In the genomic region with DNA sequence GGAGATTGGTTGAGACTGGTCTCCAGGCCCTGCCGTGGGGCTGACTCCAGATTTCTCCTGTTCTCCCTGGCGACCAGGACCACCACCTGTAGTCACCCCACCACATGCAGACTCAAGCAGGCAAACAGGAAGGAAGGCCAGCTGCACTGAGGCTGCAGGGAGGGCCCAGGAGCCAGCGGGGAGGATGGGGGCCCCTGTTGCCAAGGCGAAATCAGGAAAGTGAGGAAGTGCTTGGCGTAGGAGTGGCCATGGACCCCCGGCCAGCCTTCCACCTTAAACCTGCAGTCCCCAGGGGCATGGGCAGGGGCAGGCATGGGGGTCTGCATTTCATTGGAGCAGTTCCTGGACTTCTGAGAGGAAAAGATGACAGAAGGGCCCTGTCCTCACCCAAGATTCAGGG, we compare ENCODE assay signal across 29 mouse cellular contexts. TPM values are rescaled to one million over a fixed set of nuclear protein-coding genes. Genes with fewer than 3 reads are reported as not detected.
DNase-seq lines count a peak whose midpoint lies in the region; ATAC-seq and TF ChIP-seq lines count a peak whose summit lies in the region.
"Had no signal": no experiment of that assay in that cellular context is flagged by ENCODE, and none has a peak within 500 bp of the region (broad histone marks: within the 10 kb centered on the region; RNA-seq: fewer than 3 reads in every experiment).

No protein-coding gene starts in this region.

- H3K9me3 ChIP-seq in forebrain, embryonic 11.5 days (ENCODE audit: control insufficient read depth, low read length) = no peaks in the 10 kb centered on the region
- no peaks in the 10 kb centered on the region for H3K9me3 ChIP-seq in forebrain, embryonic 16.5 days (ENCODE audit: control insufficient read depth, low read length)
- H3K9me3 ChIP-seq in kidney, embryonic 15.5 days (replicated peaks) = no peaks in the 10 kb centered on the region
- H3K9me3 ChIP-seq: embryonic facial prominence, embryonic 12.5 days; forebrain, embryonic 12.5 days; hindbrain, embryonic 15.5 days; intestine, embryonic 15.5 days; limb, embryonic 10.5 days; lung, embryonic 15.5 days; neural tube, embryonic 12.5 days had no signal

- no peak overlapping the region for H3K9ac ChIP-seq in forebrain, embryonic 11.5 days (ENCODE audit: low read length)
- no peak overlapping the region for H3K9ac ChIP-seq in forebrain, embryonic 16.5 days (replicated peaks; ENCODE audit: low read depth, low read length)
- no peak overlapping the region for H3K9ac ChIP-seq in kidney, embryonic 15.5 days
- H3K9ac ChIP-seq: embryonic facial prominence, embryonic 12.5 days; forebrain, embryonic 12.5 days; hindbrain, embryonic 15.5 days; intestine, embryonic 15.5 days; lung, embryonic 15.5 days; neural tube, embryonic 12.5 days had no signal

- peaks cover 19% of the 10 kb centered on the region for H3K36me3 ChIP-seq in forebrain, embryonic 11.5 days (ENCODE audit: control insufficient read depth, insufficient read depth, low read length)
- peaks cover 44% of the 10 kb centered on the region for H3K36me3 ChIP-seq in forebrain, embryonic 16.5 days (ENCODE audit: control insufficient read depth, insufficient read depth)
- H3K36me3 ChIP-seq in thymus, adult 2 months (ENCODE audit: control insufficient read depth, insufficient read depth, low read length) = peaks cover 34% of the 10 kb centered on the region
- H3K36me3 ChIP-seq in kidney, embryonic 15.5 days = peaks cover 72% of the 10 kb centered on the region

- H3K27ac ChIP-seq in forebrain, embryonic 11.5 days (ENCODE audit: low read depth, low read length) = no peak overlapping the region
- no peak overlapping the region for H3K27ac ChIP-seq in forebrain, embryonic 16.5 days (ENCODE audit: low read length)
- H3K27ac ChIP-seq in layer of hippocampus, adult 2 months = peak overlapping the region; percentile 89
- no peak overlapping the region for H3K27ac ChIP-seq in thymus, adult 2 months (ENCODE audit: control insufficient read depth, insufficient read depth, low read length)
- H3K27ac ChIP-seq in kidney, embryonic 15.5 days = no peak overlapping the region
- H3K27ac ChIP-seq: forebrain, embryonic 12.5 days; hindbrain, embryonic 15.5 days; intestine, embryonic 15.5 days; limb, embryonic 10.5 days; lung, embryonic 15.5 days; neural tube, embryonic 12.5 days had no signal

- peak; percentile 56 for DNase-seq in forebrain, embryonic 11.5 days (ENCODE audit: low spot score)
- no peak for DNase-seq in layer of hippocampus, adult 2 months (ENCODE audit: low spot score in 2 of 2)
- no peak for DNase-seq in layer of hippocampus, adult 18-20 months (ENCODE audit: low spot score in 2 of 2)
- DNase-seq in thymus, adult 2 months = peak; percentile 17
- DNase-seq in thymus, adult 18-20 months = no peak
- DNase-seq: adrenal gland, adult 8-10 months; heart, postnatal 10 days; kidney, adult 8-10 months; kidney, postnatal 36 days; lung, postnatal 4 days; midbrain, embryonic 14.5 days had no signal

- no peak overlapping the region for H3K4me3 ChIP-seq in forebrain, embryonic 11.5 days (ENCODE audit: low read depth, low read length)
- H3K4me3 ChIP-seq in forebrain, embryonic 16.5 days (replicated peaks; ENCODE audit: low read length) = no peak overlapping the region
- no peak overlapping the region for H3K4me3 ChIP-seq in layer of hippocampus, adult 2 months
- no peak overlapping the region for H3K4me3 ChIP-seq in thymus, adult 2 months (ENCODE audit: control insufficient read depth, insufficient read depth, low read length)
- no peak overlapping the region for H3K4me3 ChIP-seq in kidney, embryonic 15.5 days (replicated peaks)
- H3K4me3 ChIP-seq: embryonic facial prominence, embryonic 12.5 days; forebrain, embryonic 12.5 days; hindbrain, embryonic 15.5 days; intestine, embryonic 15.5 days; limb, embryonic 10.5 days; lung, embryonic 15.5 days; neural tube, embryonic 12.5 days had no signal

- no peak for ATAC-seq in forebrain, embryonic 11.5 days (replicated peaks; ENCODE audit: low FRiP score)
- ATAC-seq in forebrain, embryonic 16.5 days = no peak
- ATAC-seq in kidney, embryonic 15.5 days (replicated peaks; ENCODE audit: low FRiP score) = no peak
- ATAC-seq: activated CD4-positive, CD25-positive, alpha-beta regulatory T cell, adult 4 months; intestine, embryonic 15.5 days had no signal

- no peaks in the 10 kb centered on the region; the same call in 1 of the 2 replicates for H3K4me1 ChIP-seq in forebrain, embryonic 11.5 days (replicated peaks; ENCODE audit: control insufficient read depth, insufficient read depth, low read length)
- H3K4me1 ChIP-seq in forebrain, embryonic 16.5 days (replicated peaks; ENCODE audit: control insufficient read depth, insufficient read depth, low read length) = no peaks in the 10 kb centered on the region
- peaks cover 24% of the 10 kb centered on the region for H3K4me1 ChIP-seq in thymus, adult 2 months (replicated peaks; ENCODE audit: control insufficient read depth, insufficient read depth, low read length)
- peaks cover 25% of the 10 kb centered on the region for H3K4me1 ChIP-seq in kidney, embryonic 15.5 days
- H3K4me1 ChIP-seq: embryonic facial prominence, embryonic 12.5 days; hindbrain, embryonic 15.5 days had no signal

- 85% methylated on average over 6 of the region's 6 CpGs for WGBS in forebrain, embryonic 11.5 days
- WGBS in forebrain, embryonic 16.5 days = 78% methylated on average over 6 of the region's 6 CpGs
- WGBS in thymus, adult 2 months = 22% methylated on average over 6 of the region's 6 CpGs
- 62% methylated on average over 6 of the region's 6 CpGs for WGBS in kidney, embryonic 15.5 days

- H3K4me2 ChIP-seq in forebrain, embryonic 11.5 days (ENCODE audit: low read depth, low read length, severe bottlenecking) = no peak overlapping the region
- no peak overlapping the region for H3K4me2 ChIP-seq in forebrain, embryonic 16.5 days (ENCODE audit: low read length)
- no peak overlapping the region for H3K4me2 ChIP-seq in kidney, embryonic 15.5 days
- H3K4me2 ChIP-seq: embryonic facial prominence, embryonic 12.5 days; forebrain, embryonic 12.5 days; heart, embryonic 11.5 days; hindbrain, embryonic 15.5 days; intestine, embryonic 15.5 days; lung, embryonic 15.5 days; neural tube, embryonic 12.5 days had no signal

- no peak for TF ChIP-seq POLR2A in thymus, adult 2 months (IDR thresholded peaks at IDR 0.05; ENCODE audit: control insufficient read depth, extremely low read depth, insufficient read depth, low read length, poor library complexity)

- H3K27me3 ChIP-seq in forebrain, embryonic 11.5 days (ENCODE audit: control insufficient read depth, insufficient read depth, low read length) = peaks cover 13% of the 10 kb centered on the region
- no peaks in the 10 kb centered on the region; the same call in 1 of the 2 replicates for H3K27me3 ChIP-seq in forebrain, embryonic 16.5 days (replicated peaks; ENCODE audit: control insufficient read depth, insufficient read depth, low read length)
- H3K27me3 ChIP-seq in thymus, adult 2 months (ENCODE audit: control insufficient read depth, insufficient read depth, low read length) = no peaks in the 10 kb centered on the region
- peaks cover 17% of the 10 kb centered on the region for H3K27me3 ChIP-seq in kidney, embryonic 15.5 days

- no peak for TF ChIP-seq CTCF in layer of hippocampus, adult 2 months (conservative IDR thresholded peaks at IDR 0.05)
- no peak for TF ChIP-seq CTCF in thymus, adult 2 months (IDR thresholded peaks at IDR 0.05; ENCODE audit: borderline replicate concordance, control insufficient read depth, extremely low read depth, insufficient read depth, low read length, poor library complexity)

RNA-seq across cellular contexts. Expression of gene Paqr6, which starts 3.3 kb away (rescaled TPM):
- 1.1 and 1.2 TPM in 2 replicates for polyA plus RNA-seq in forebrain, embryonic 11.5 days (2014; fragmentation: Nextera tagmentation; extraction: Ambion mirVana)
- polyA plus RNA-seq in forebrain, embryonic 16.5 days (2015; fragmentation: Nextera tagmentation; extraction: Ambion mirVana) = 1.1 and 2.3 TPM in 2 replicates
- total RNA-seq in layer of hippocampus, adult 2 months (2021) = 10 to 100 TPM; 14.8 to 16.5 TPM
- total RNA-seq in layer of hippocampus, adult 18-20 months (2021) = 10 to 100 TPM; 14.0 to 16.6 TPM
- 1.2 and 2.0 TPM in 2 replicates for polyA plus RNA-seq in thymus, adult 2 months (2012; rRNA removed)
- polyA plus RNA-seq in kidney, embryonic 15.5 days (2015; fragmentation: Nextera tagmentation; extraction: Ambion mirVana) = 11.9 and 14.5 TPM in 2 replicates
- total RNA-seq: liver, adult 2 months; megakaryocyte-erythroid progenitor cell, adult 5-6 weeks had no signal
- polyA plus RNA-seq: activated CD4-positive, CD25-positive, alpha-beta regulatory T cell, adult 4 months had no signal

RNA-seq across cellular contexts. Expression of gene Bglap3, which starts 11.4 kb away (rescaled TPM):
- polyA plus RNA-seq in forebrain, embryonic 11.5 days (2014; fragmentation: Nextera tagmentation; extraction: Ambion mirVana) = not detected in 2 replicates
- polyA plus RNA-seq in forebrain, embryonic 16.5 days (2015; fragmentation: Nextera tagmentation; extraction: Ambion mirVana) = not detected in 2 replicates
- under 1 TPM in 1 of 2 experiments, not detected in 1; 0.36 TPM for total RNA-seq in layer of hippocampus, adult 2 months (2021)
- total RNA-seq in layer of hippocampus, adult 18-20 months (2021) = under 1 TPM; 0.23 to 0.97 TPM
- polyA plus RNA-seq in thymus, adult 2 months (2012; rRNA removed) = 1.2 and 2.6 TPM in 2 replicates
- 0.39 and 0.48 TPM in 2 replicates for polyA plus RNA-seq in kidney, embryonic 15.5 days (2015; fragmentation: Nextera tagmentation; extraction: Ambion mirVana)
- total RNA-seq: gastrocnemius, adult 18-20 months; heart, postnatal 10 days; megakaryocyte-erythroid progenitor cell, adult 5-6 weeks had no signal
- polyA plus RNA-seq: activated CD4-positive, CD25-positive, alpha-beta regulatory T cell, adult 4 months; heart, embryonic 11.5 days; hindbrain, embryonic 15.5 days; lung, embryonic 15.5 days; midbrain, embryonic 14.5 days; neural tube, embryonic 12.5 days; testis, adult 2 months had no signal

RNA-seq across cellular contexts. Expression of gene Bglap2, which starts 17.4 kb away (rescaled TPM):
- not detected in 2 replicates for polyA plus RNA-seq in forebrain, embryonic 11.5 days (2014; fragmentation: Nextera tagmentation; extraction: Ambion mirVana)
- 2.2 TPM in 1 of 2 replicates, not detected in the other for polyA plus RNA-seq in forebrain, embryonic 16.5 days (2015; fragmentation: Nextera tagmentation; extraction: Ambion mirVana)
- not detected for total RNA-seq in layer of hippocampus, adult 2 months (2021)
- not detected for total RNA-seq in layer of hippocampus, adult 18-20 months (2021)
- polyA plus RNA-seq in thymus, adult 2 months (2012; rRNA removed) = 2.2 and 3.8 TPM in 2 replicates
- 3.4 TPM in 1 of 2 replicates, not detected in the other for polyA plus RNA-seq in kidney, embryonic 15.5 days (2015; fragmentation: Nextera tagmentation; extraction: Ambion mirVana)
- total RNA-seq: gastrocnemius, adult 18-20 months; heart, postnatal 10 days; layer of hippocampus, postnatal 10 days; liver, adult 2 months; megakaryocyte-erythroid progenitor cell, adult 5-6 weeks had no signal
- polyA plus RNA-seq: activated CD4-positive, CD25-positive, alpha-beta regulatory T cell, adult 4 months; embryonic facial prominence, embryonic 12.5 days; forebrain, embryonic 12.5 days; gonadal fat pad, adult 2 months; heart, embryonic 11.5 days; hindbrain, embryonic 15.5 days; intestine, embryonic 15.5 days; limb, embryonic 10.5 days; liver, adult 2 months; lung, embryonic 15.5 days; midbrain, embryonic 14.5 days; neural tube, embryonic 12.5 days; spleen, adult 2 months had no signal

RNA-seq across cellular contexts. Expression of gene Bglap, which starts 23.2 kb away (rescaled TPM):
- polyA plus RNA-seq in forebrain, embryonic 11.5 days (2014; fragmentation: Nextera tagmentation; extraction: Ambion mirVana) = not detected in 2 replicates
- polyA plus RNA-seq in forebrain, embryonic 16.5 days (2015; fragmentation: Nextera tagmentation; extraction: Ambion mirVana) = 1.1 TPM in 1 of 2 replicates, not detected in the other
- total RNA-seq in layer of hippocampus, adult 2 months (2021) = under 1 TPM in 1 of 2 experiments, not detected in 1; 0.96 TPM
- not detected for total RNA-seq in layer of hippocampus, adult 18-20 months (2021)
- 1.5 and 2.7 TPM in 2 replicates for polyA plus RNA-seq in thymus, adult 2 months (2012; rRNA removed)
- polyA plus RNA-seq in kidney, embryonic 15.5 days (2015; fragmentation: Nextera tagmentation; extraction: Ambion mirVana) = 5.6 TPM in 1 of 2 replicates, not detected in the other
- total RNA-seq: gastrocnemius, adult 18-20 months; heart, postnatal 10 days; liver, adult 2 months had no signal
- polyA plus RNA-seq: activated CD4-positive, CD25-positive, alpha-beta regulatory T cell, adult 4 months; embryonic facial prominence, embryonic 12.5 days; forebrain, embryonic 12.5 days; gonadal fat pad, adult 2 months; heart, embryonic 11.5 days; hindbrain, embryonic 15.5 days; intestine, embryonic 15.5 days; limb, embryonic 10.5 days; liver, adult 2 months; lung, embryonic 15.5 days; midbrain, embryonic 14.5 days; neural tube, embryonic 12.5 days; testis, adult 2 months had no signal

RNA-seq across cellular contexts. Expression of gene Smg5, which starts 25.0 kb away (rescaled TPM):
- polyA plus RNA-seq in forebrain, embryonic 11.5 days (2014; fragmentation: Nextera tagmentation; extraction: Ambion mirVana) = 70.6 and 75.4 TPM in 2 replicates
- polyA plus RNA-seq in forebrain, embryonic 16.5 days (2015; fragmentation: Nextera tagmentation; extraction: Ambion mirVana) = 57.5 and 65.9 TPM in 2 replicates
- total RNA-seq in layer of hippocampus, adult 2 months (2021) = 10 to 100 TPM; 72.7 to 82.2 TPM
- 10 to 100 TPM; 64.5 to 65.7 TPM for total RNA-seq in layer of hippocampus, adult 18-20 months (2021)
- polyA plus RNA-seq in thymus, adult 2 months (2012; rRNA removed) = 151 and 159 TPM in 2 replicates
- polyA plus RNA-seq in kidney, embryonic 15.5 days (2015; fragmentation: Nextera tagmentation; extraction: Ambion mirVana) = 56.3 and 63.1 TPM in 2 replicates

Comparison
In these comparisons a context has a peak if more than half of its experiments do, and no peak if none do; other contexts are left out.
1. DNase-seq: peak in forebrain, embryonic 11.5 days (single experiment) and thymus, adult 2 months (single experiment); none in layer of hippocampus, adult 2 months (0 of 2), layer of hippocampus, adult 18-20 months (0 of 2) and thymus, adult 18-20 months (0 of 2).